Mouse (Mus musculus) heart, embryonic 14.5 days (tissue): ENCODE measurements around the gene Rapgef2. TPM values are rescaled to one million over a fixed set of nuclear protein-coding genes. Genes with fewer than 3 reads are reported as not detected.

Source experiments
- ATAC-seq: fragments of 200-750 bp; cut with Nextera tagmentation; 2 replicates; pipeline ENCODE4 v1.8.0; 2017; ENCODE audit warnings: low read depth, moderate TSS enrichment; ENCODE audit not compliant: insufficient number of reproducible peaks, insufficient read depth, low FRiP score
- H3K27ac ChIP-seq, 2 experiments: fragments of 200-500 bp in 1 of 2; fragments of 300-500 bp in 1 of 2; sonication (generic) in 1 of 2; replicated peaks in 1 of 2; 2 replicates each; pipeline ENCODE4 v1.5.1; 2012 to 2014; ENCODE audit warnings: low read depth in 2 of 2, low read length in 2 of 2, control low read depth in 1 of 2, mild to moderate bottlenecking in 1 of 2, mixed read lengths in 1 of 2; ENCODE audit not compliant: control insufficient read depth in 1 of 2, insufficient read depth in 1 of 2
- H3K27me3 ChIP-seq: fragments of 300-500 bp; sonication (generic); 2 replicates; pipeline ENCODE4 v1.6.1; 2014; ENCODE audit warnings: mild to moderate bottlenecking, low read length, control low read depth; ENCODE audit not compliant: control insufficient read depth, insufficient read depth
- H3K36me3 ChIP-seq: fragments of 300-500 bp; sonication (generic); 2 replicates; pipeline ENCODE4 v1.6.1; 2014; ENCODE audit warnings: mild to moderate bottlenecking, control low read depth, low read length, mixed read lengths; ENCODE audit not compliant: control insufficient read depth, insufficient read depth
- H3K4me1 ChIP-seq, 2 experiments: fragments of 200-500 bp in 1 of 2; fragments of 300-500 bp in 1 of 2; sonication (generic) in 1 of 2; 2 replicates each; pipeline ENCODE4 v1.6.1; 2012 to 2014; ENCODE audit warnings: low read length in 2 of 2, control low read depth in 1 of 2, mixed read lengths in 1 of 2; ENCODE audit not compliant: control insufficient read depth in 2 of 2, insufficient read depth in 2 of 2
- H3K4me2 ChIP-seq: fragments of 300-500 bp; sonication (generic); 2 replicates; pipeline ENCODE4 v1.6.1; 2014; ENCODE audit warnings: mild to moderate bottlenecking, low read length
- H3K4me3 ChIP-seq, 2 experiments: fragments of 200-500 bp in 1 of 2; fragments of 300-500 bp in 1 of 2; sonication (generic) in 1 of 2; 2 replicates each; pipeline ENCODE4 v1.5.1; 2012 to 2014; ENCODE audit warnings: low read length in 2 of 2, mild to moderate bottlenecking in 2 of 2, control low read depth in 1 of 2, low read depth in 1 of 2, moderate library complexity in 1 of 2; ENCODE audit not compliant: control insufficient read depth in 1 of 2, insufficient read depth in 1 of 2
- H3K9ac ChIP-seq: fragments of 300-500 bp; sonication (generic); 2 replicates; pipeline ENCODE4 v1.6.1; 2014; ENCODE audit warnings: mild to moderate bottlenecking, low read length
- H3K9me3 ChIP-seq: fragments of 300-500 bp; sonication (generic); 2 replicates; pipeline ENCODE4 v1.6.1; 2016; ENCODE audit warnings: low read length, control low read depth; ENCODE audit not compliant: control insufficient read depth
- WGBS: fragments of 180-500 bp; shearing (Covaris S2); extraction: QIAGEN DNeasy Blood & Tissue Kit; methylation state at CpG from one replicate; pipeline ENCODE4 v1.1.7; 2014; 5-methylcytosine and 5-hydroxymethylcytosine counted together
- polyA plus RNA-seq: library from polyadenylated mRNA; unstranded; fragments of >200 nt; fragmentation: Nextera tagmentation; extraction: Ambion mirVana; gene quantifications from 2 replicates; pipeline ENCODE4 v1.2.1, GENCODE M21; 2014

The Rapgef2 gene
- polyA plus RNA-seq, 1 experiment from 2014 or later, result 7.3 TPM

DNA sequence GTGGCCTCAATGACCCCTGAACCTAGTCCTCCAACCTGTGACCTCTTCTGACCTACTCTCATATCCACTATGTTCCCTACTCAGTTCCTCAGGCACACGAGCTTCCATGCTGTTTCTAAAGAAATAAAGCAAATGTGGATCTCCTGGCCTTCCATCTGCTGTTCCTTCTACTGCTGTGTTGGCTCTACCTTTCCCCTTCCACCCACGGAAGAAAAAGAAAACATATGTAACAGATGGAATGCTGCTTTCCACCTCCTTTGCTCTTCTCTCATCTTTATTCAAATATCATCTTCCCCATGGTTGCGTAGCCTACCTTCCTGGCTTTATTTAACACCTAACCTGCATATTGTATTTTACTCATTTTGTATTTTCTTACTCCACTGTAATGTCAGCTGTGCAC is 2.7 kb upstream of the Rapgef2 start:
- H3K27me3 ChIP-seq, result peaks cover 8% of the 10 kb centered on the region; the same call in 1 of the 2 replicates
- WGBS, result 78% methylated on average over 3 of the region's 3 CpGs
- no peaks in the 10 kb centered on the region for H3K9me3 ChIP-seq
- no peak overlapping the region for H3K9ac ChIP-seq
- peaks cover 11 to 21% of the 10 kb centered on the region in 2 experiments for H3K4me1 ChIP-seq
- no peak for ATAC-seq
- H3K27ac ChIP-seq, result no peak overlapping the region
- no peak overlapping the region for H3K4me2 ChIP-seq
- no peaks in the 10 kb centered on the region for H3K36me3 ChIP-seq
- no peak overlapping the region for H3K4me3 ChIP-seq

DNA sequence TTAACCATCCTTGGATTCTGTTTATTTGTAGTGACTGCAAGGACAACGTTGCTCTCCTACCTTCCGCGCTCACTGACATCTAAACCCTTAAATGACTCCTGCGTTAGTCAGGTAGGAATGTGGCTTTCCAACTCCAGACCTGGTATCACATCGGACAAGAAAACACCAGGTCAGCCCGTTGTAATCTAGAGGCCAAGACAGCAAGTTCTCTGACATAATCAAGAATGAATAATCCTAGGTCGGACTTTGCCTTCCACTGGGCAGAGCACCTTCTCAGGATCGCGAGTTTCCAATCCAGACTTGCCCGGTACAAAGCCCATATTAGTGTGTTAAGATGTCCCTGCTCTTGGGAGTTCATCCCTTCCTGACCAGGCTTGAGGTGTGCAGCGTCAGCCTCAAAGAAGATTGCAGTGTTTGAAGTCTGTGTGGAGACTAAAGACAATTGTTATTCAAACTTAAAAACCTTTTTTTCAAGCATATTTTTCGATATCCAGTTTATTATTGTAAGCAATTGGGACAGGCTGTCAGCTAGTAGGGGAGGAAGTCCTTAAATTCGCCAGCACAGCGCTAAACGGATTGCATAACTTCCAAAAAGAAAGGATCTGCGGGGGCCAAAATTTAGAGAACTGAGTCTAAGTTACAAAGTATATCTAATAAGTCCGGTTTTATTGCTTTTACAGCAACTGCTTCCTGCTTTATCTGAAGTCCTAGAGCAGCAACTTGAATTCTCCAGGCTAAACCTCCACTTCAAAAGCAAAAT is 1.6 kb upstream of the Rapgef2 start:
- no peak for ATAC-seq
- Histone ChIP-seq H3K4me3 (peak overlapping the region; percentile 90 to 99), H3K27ac (peak overlapping the region in 1 of 2 experiments; percentile 55; a peak in 1 of 4 replicates), H3K27me3 (peaks cover 8% of the 10 kb centered on the region; the same call in 1 of the 2 replicates), H3K36me3 (no peaks in the 10 kb centered on the region), H3K4me2 (peak overlapping the region; percentile 89), H3K4me1 (peaks cover 12 to 31% of the 10 kb centered on the region in 2 experiments), H3K9ac (peak overlapping the region; percentile 89), H3K9me3 (no peaks in the 10 kb centered on the region)
- WGBS, result 18% methylated on average over 17 of the region's 17 CpGs

- WGBS, result under 1% methylated on average over 50 of the region's 60 CpGs
- no peaks in the 10 kb centered on the region for H3K36me3 ChIP-seq
- peak; percentile 98 for ATAC-seq
- H3K9me3 ChIP-seq, result no peaks in the 10 kb centered on the region
- H3K27ac ChIP-seq, result peak overlapping the region; percentile 95 to 98
- peaks cover 15 to 37% of the 10 kb centered on the region in 2 experiments for H3K4me1 ChIP-seq
- peak overlapping the region; percentile 90 to 99 for H3K4me3 ChIP-seq
- H3K27me3 ChIP-seq, result peaks cover 8% of the 10 kb centered on the region; the same call in 1 of the 2 replicates
- peak overlapping the region; percentile 89 for H3K9ac ChIP-seq
- H3K4me2 ChIP-seq, result peak overlapping the region; percentile 89
Observed at GRCm38 (mm10) chr3:79287108-79287576, 825 bp upstream of the Rapgef2 start.

GRCm38 (mm10) chr3:79286031-79286375 is 314 bp downstream of the Rapgef2 start:
- Histone ChIP-seq H3K9ac (peak overlapping the region; percentile 89), H3K4me1 (peaks cover 15 to 39% of the 10 kb centered on the region in 2 experiments), H3K4me3 (peak overlapping the region; percentile 90 to 99), H3K36me3 (no peaks in the 10 kb centered on the region), H3K27ac (peak overlapping the region; percentile 95 to 98), H3K9me3 (no peaks in the 10 kb centered on the region), H3K27me3 (peaks cover 8% of the 10 kb centered on the region; the same call in 1 of the 2 replicates), H3K4me2 (peak overlapping the region; percentile 89)
- no peak for ATAC-seq
- 0% methylated on average over 10 of the region's 10 CpGs for WGBS

DNA sequence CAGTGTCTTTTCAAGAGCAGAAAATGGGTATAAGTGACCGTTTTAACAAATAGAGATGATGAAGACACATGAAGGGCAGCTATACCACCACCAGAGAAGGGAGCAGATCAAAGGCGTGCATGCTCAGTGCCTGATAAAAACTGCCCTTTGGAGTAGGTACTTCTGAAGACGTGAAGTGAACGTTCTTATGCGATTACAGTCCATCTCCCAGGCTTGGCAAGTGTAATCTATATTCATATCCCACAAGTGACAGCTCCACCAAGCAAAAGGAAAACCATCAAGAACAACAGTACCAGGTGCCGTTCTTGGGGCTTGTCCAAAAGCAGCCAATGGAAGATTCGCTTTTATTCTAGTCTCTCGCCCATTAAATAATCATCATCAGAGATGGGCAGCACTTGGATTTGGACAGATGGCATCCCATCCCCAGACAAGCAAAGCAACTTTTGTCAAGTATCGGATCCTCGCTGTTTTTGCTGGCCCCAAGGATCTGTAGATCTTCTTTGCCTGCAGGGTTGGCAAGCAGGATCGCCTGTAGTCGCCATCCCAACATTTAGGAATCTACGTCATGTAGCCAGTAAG is 1.1 kb downstream of the Rapgef2 start:
- Histone ChIP-seq H3K4me3 (peak overlapping the region; percentile 90 to 99), H3K4me2 (peak overlapping the region; percentile 89), H3K9ac (peak overlapping the region; percentile 89), H3K9me3 (no peaks in the 10 kb centered on the region), H3K27me3 (peaks cover 8% of the 10 kb centered on the region; the same call in 1 of the 2 replicates), H3K36me3 (no peaks in the 10 kb centered on the region), H3K4me1 (peaks cover 15 to 39% of the 10 kb centered on the region in 2 experiments), H3K27ac (no peak overlapping the region)
- no peak for ATAC-seq
- WGBS, result 49% methylated on average over 13 of the region's 13 CpGs

DNA sequence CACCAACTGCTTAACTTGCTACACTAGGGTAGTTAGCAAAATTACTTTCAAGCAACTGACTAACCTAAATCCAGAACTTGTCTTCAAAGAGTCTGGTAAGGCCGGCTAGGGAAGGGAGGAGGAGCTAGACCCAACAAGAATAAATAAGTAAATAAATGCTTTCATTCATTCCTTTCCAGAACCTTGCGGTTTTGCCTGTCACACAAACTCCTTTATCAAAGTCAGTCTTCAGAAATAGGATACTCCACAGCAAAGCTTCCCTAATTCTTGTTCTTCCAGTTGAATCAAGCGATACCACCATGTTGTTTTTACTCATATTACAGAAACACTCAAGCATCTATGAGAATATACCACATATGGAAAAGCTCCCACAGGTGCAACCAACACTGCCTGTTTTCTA is 2.3 kb downstream of the Rapgef2 start:
- WGBS, result 80% methylated on average over 3 of the region's 3 CpGs
- no peak overlapping the region for H3K9ac ChIP-seq
- H3K4me1 ChIP-seq, result peaks cover 15 to 39% of the 10 kb centered on the region in 2 experiments
- no peak overlapping the region for H3K4me3 ChIP-seq
- H3K27me3 ChIP-seq, result peaks cover 8% of the 10 kb centered on the region; the same call in 1 of the 2 replicates
- no peak for ATAC-seq
- no peaks in the 10 kb centered on the region for H3K36me3 ChIP-seq
- no peak overlapping the region for H3K27ac ChIP-seq
- H3K4me2 ChIP-seq, result peak overlapping the region; percentile 89; the same call in 1 of the 2 replicates
- H3K9me3 ChIP-seq, result no peaks in the 10 kb centered on the region

GRCm38 (mm10) chr3:79283031-79283430 is 3.3 kb downstream of the Rapgef2 start:
- no peak overlapping the region for H3K4me2 ChIP-seq
- H3K9ac ChIP-seq, result no peak overlapping the region
- H3K4me3 ChIP-seq, result no peak overlapping the region
- ATAC-seq, result no peak
- no peaks in the 10 kb centered on the region for H3K36me3 ChIP-seq
- no peaks in the 10 kb centered on the region for H3K9me3 ChIP-seq
- no peak overlapping the region for H3K27ac ChIP-seq
- 21% methylated on average over 2 of the region's 2 CpGs for WGBS
- H3K27me3 ChIP-seq, result no peaks in the 10 kb centered on the region
- peaks cover 15 to 41% of the 10 kb centered on the region in 2 experiments for H3K4me1 ChIP-seq
